ENCODE assay signal across 7 mouse cellular contexts in the genomic region with DNA sequence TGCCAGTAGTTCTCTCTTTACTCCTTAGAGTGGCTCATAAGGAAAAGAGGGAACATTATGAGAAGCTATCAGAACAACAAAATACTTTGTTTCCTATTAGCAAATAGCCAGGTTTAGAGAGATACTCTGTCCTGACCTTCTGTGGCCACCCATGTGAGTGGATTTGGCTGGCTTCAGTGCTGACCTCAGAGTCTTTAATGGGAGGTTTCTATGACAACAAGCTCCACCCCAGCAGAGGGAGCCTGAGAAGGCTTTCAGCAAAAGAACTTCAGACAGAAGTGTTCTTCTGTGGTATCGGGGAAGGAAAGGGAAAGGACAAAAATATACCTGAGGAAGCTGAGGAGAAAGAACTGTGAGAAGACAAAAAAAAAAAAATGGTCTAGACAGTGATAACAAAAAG.
DNase-seq lines count a peak whose midpoint lies in the region; ATAC-seq lines count a peak whose summit lies in the region.

No protein-coding gene starts in this region.

- DNase-seq in ovary, postnatal 36 days (ENCODE audit: low spot score): peak; percentile 13
- DNase-seq in ovary, postnatal 10 days (ENCODE audit: low spot score): no peak
- peak; percentile 59 for DNase-seq in kidney, postnatal 14 days
- peak; percentile 77 for DNase-seq in retina, embryonic 14.5 days (ENCODE audit: low spot score)
- DNase-seq in cerebellum, adult 11 months: no peak
- no peak for DNase-seq in urinary bladder, adult 18-20 months (ENCODE audit: low spot score in 2 of 2)

- peak; percentile 80 for ATAC-seq in erythroblast, adult 5-6 weeks (replicated peaks; ENCODE audit: low FRiP score, poor library complexity, severe bottlenecking)

Comparison
In these comparisons a context has a peak if more than half of its experiments do, and no peak if none do; other contexts are left out.
1. DNase-seq: peak in ovary, postnatal 36 days (single experiment), kidney, postnatal 14 days (single experiment) and retina, embryonic 14.5 days (single experiment); none in ovary, postnatal 10 days (single experiment), cerebellum, adult 11 months (single experiment) and urinary bladder, adult 18-20 months (0 of 2).